Mouse (Mus musculus) liver, adult 2 months (tissue): ENCODE data around the gene BC028528. TPM values are rescaled to one million over a fixed set of nuclear protein-coding genes. Genes with fewer than 3 reads are reported as not detected.
A peak's percentile ranks its signal among the peaks of the same experiment; 100 is the strongest.

Source experiments
- DNase-seq: peaks from one replicate; pipeline ENCODE4 v3.0.0-alpha.2; 2011; ENCODE audit warnings: low read depth, low spot score; ENCODE audit errors: extremely low read depth
- H3K27ac ChIP-seq: fragments of 200-500 bp; replicated peaks from 2 replicates; pipeline ENCODE4 v1.5.1; 2012; ENCODE audit warnings: low read depth, mild to moderate bottlenecking, control low read depth, inconsistent platforms, low read length; ENCODE audit not compliant: insufficient read depth
- H3K27me3 ChIP-seq: fragments of 200-500 bp; 2 replicates; pipeline ENCODE4 v1.6.1; 2012; ENCODE audit warnings: mild to moderate bottlenecking, moderate library complexity, low read length, inconsistent platforms; ENCODE audit not compliant: control insufficient read depth, insufficient read depth
- H3K36me3 ChIP-seq: fragments of 200-500 bp; 2 replicates; pipeline ENCODE4 v1.6.1; 2012; ENCODE audit warnings: low read length, inconsistent platforms; ENCODE audit not compliant: control insufficient read depth, insufficient read depth
- H3K4me1 ChIP-seq: fragments of 200-500 bp; 2 replicates; pipeline ENCODE4 v1.6.1; 2011; ENCODE audit warnings: low read length; ENCODE audit not compliant: control insufficient read depth, insufficient read depth
- H3K4me3 ChIP-seq: fragments of 200-500 bp; 2 replicates; pipeline ENCODE4 v1.5.1; 2011; ENCODE audit warnings: low read depth, mild to moderate bottlenecking, control low read depth, low read length, moderate library complexity; ENCODE audit not compliant: insufficient read depth
- H3K79me2 ChIP-seq: fragments of 200-500 bp; 2 replicates; pipeline ENCODE4 v1.6.1; 2012; ENCODE audit warnings: inconsistent platforms, mild to moderate bottlenecking, low read length, moderate library complexity; ENCODE audit not compliant: control insufficient read depth, insufficient read depth
- H3K9ac ChIP-seq: fragments of 200-500 bp; 2 replicates; pipeline ENCODE4 v1.6.1; 2012; ENCODE audit warnings: low read depth, mild to moderate bottlenecking, control low read depth, inconsistent platforms, low read length
- CTCF ChIP-seq: fragments of 200-500 bp; IDR thresholded peaks from 2 replicates; pipeline ENCODE4 v1.5.1; 2011; ENCODE audit warnings: low read depth, low read length, control low read depth
- POLR2A ChIP-seq: fragments of 200-500 bp; IDR thresholded peaks from 2 replicates; pipeline ENCODE4 v1.6.1; 2011; ENCODE audit warnings: low read length, control low read depth; ENCODE audit not compliant: insufficient read depth; ENCODE audit errors: extremely low read depth
- WGBS: fragments of 180-500 bp; shearing (Covaris S2); methylation state at CpG from one replicate; pipeline ENCODE4 v1.1.7; 2018; 5-methylcytosine and 5-hydroxymethylcytosine counted together
- polyA plus RNA-seq: library from polyadenylated mRNA; depleted of rRNA; stranded (reverse); fragments of >200 nt; gene quantifications from 2 replicates; pipeline ENCODE4 v1.2.3, GENCODE M21; 2012; rRNA removed
- total RNA-seq: library from RNA; depleted of rRNA; stranded (reverse); fragments of >200 nt; gene quantifications from 2 replicates; pipeline ENCODE4 v1.2.3, GENCODE M21; 2014; rRNA removed

The BC028528 gene
- total and polyA plus RNA-seq, 2 experiments, result 0.98 to 5.3 TPM

GRCm38 (mm10) chr3:95856115-95856514, 35.7 kb downstream of the BC028528 start:
- WGBS, result 30% methylated on average over 7 of the region's 7 CpGs
- H3K4me1 ChIP-seq, result peaks cover 2% of the 10 kb centered on the region; the same call in 1 of the 2 replicates
- peaks cover 4% of the 10 kb centered on the region; the same call in 1 of the 2 replicates for H3K79me2 ChIP-seq
- peaks cover 16% of the 10 kb centered on the region for H3K36me3 ChIP-seq
- TF ChIP-seq POLR2A (no peak), CTCF (no peak)
- no peaks in the 10 kb centered on the region for H3K27me3 ChIP-seq
- H3K4me3 ChIP-seq, result peak overlapping the region; percentile 86
- no peak for DNase-seq
- H3K27ac ChIP-seq, result peak overlapping the region; percentile 53
- H3K9ac ChIP-seq, result peak overlapping the region; percentile 66

DNA sequence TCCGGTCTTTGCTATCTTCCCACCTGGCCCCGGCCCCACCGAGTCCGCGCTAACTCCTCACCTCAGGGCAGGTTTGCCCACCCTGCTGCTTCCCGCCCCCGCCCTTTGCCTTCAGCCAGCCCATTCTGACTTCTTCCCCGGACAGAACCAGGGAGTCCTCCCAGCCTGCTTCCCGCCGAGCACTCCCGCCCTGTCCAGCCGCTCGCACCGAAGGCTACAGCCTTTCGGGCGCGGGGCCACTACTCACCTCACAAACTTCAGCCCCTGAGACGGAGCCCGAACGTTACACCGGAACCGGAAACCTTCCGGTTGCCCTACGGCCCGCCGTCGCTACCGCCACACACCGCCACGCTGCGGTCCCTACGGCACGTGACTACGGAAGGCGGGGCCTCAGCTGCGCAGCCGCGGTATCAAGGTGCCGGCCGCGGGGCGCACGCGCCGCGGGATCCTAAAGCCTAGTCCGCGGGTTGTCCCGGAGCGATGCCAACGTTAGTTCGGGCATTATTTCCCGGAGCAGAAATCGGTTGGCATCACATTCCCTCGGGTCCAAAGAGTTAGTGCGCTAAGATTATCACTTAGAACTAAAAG, 36.2 kb downstream of the BC028528 start, which contains the start of gene Prpf3:
Gene Prpf3 (minus strand): TSS at position 384 of the 588 bp plus-strand sequence.
- H3K36me3 ChIP-seq, result peaks cover 22% of the 10 kb centered on the region
- H3K4me3 ChIP-seq, result peak within 1 kb of the TSS; percentile 86
- H3K9ac ChIP-seq, result peak within 1 kb of the TSS; percentile 94
- H3K27me3 ChIP-seq, result no peaks in the 10 kb centered on the region
- peaks cover 4% of the 10 kb centered on the region; the same call in 1 of the 2 replicates for H3K79me2 ChIP-seq
- peaks cover 2% of the 10 kb centered on the region; the same call in 1 of the 2 replicates for H3K4me1 ChIP-seq
- DNase-seq, result peak; percentile 81
- TF ChIP-seq CTCF (no peak), POLR2A (peak; percentile 74)
- H3K27ac ChIP-seq, result peak within 1 kb of the TSS; percentile 53
- under 1% methylated on average over 56 of the region's 56 CpGs for WGBS

GRCm38 (mm10) chr3:95851317-95851716, 40.5 kb downstream of the BC028528 start:
- Histone ChIP-seq H3K27me3 (no peaks in the 10 kb centered on the region), H3K79me2 (peaks cover 4% of the 10 kb centered on the region; the same call in 1 of the 2 replicates), H3K9ac (no peak overlapping the region), H3K4me3 (no peak overlapping the region), H3K36me3 (peaks cover 56% of the 10 kb centered on the region), H3K27ac (no peak overlapping the region), H3K4me1 (peaks cover 2% of the 10 kb centered on the region; the same call in 1 of the 2 replicates)
- DNase-seq, result no peak
- WGBS, result 96% methylated on average over 8 of the region's 8 CpGs
- no peak for TF ChIP-seq POLR2A
- no peak for TF ChIP-seq CTCF

DNA sequence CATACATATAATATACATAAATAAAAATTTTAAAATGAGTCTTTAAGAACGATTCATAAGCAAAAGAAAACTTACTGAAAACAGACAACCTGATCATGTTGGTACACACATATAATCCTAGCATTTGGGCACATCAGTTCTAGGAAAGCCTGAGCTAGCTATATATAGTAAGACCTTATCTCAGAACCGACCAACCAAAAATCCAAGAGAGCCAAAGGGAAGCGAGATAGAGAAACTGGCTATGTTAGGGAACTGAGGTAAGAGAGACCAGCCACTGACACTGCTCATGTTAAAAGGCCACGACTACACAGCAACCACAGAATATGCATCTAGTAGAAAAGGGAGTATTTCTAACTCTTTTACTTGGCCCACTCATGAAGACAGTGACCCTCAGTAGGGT, 41.2 kb downstream of the BC028528 start:
- Histone ChIP-seq H3K4me3 (no peak overlapping the region), H3K9ac (no peak overlapping the region), H3K36me3 (peaks cover 62% of the 10 kb centered on the region), H3K27me3 (no peaks in the 10 kb centered on the region), H3K4me1 (peaks cover 2% of the 10 kb centered on the region; the same call in 1 of the 2 replicates), H3K79me2 (peaks cover 4% of the 10 kb centered on the region; the same call in 1 of the 2 replicates), H3K27ac (no peak overlapping the region)
- no peak for TF ChIP-seq CTCF
- no peak for TF ChIP-seq POLR2A
- DNase-seq, result no peak
- 76% methylated on average over 4 of the region's 4 CpGs for WGBS

DNA sequence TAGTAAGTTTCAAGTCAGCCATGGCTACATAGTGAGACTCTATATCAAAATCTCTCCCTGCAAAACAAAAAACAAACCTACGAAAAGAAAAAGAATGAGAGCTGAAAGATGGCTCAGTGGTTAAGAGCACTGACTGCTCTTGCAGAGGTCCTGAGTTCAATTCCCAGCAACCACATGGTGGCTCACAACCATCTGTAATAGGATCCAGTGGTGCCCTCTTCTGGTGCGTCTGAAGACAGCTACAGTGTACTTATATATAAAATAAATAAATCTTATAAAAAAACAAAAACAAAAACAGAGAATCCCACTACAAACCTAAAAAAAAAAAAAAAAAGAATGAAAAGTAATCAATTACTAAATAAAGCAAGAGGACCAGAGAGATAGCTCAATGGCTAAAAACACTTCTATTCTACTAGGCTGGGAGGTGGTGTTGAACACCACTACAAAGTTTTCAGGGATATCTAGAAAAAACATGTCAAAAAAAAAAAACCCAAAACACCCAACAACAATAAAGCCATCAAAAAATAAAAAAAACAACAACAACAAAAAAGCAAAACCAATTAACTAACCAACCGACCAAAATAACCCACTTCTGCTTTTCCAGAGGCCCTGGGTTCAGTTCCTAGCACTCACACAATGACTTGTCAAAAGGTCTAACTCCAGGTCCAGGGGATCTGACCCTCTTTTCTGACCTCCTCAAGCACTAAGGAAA, 49.1 kb downstream of the BC028528 start:
- H3K36me3 ChIP-seq, result peaks cover 60% of the 10 kb centered on the region
- no peak for DNase-seq
- no peaks in the 10 kb centered on the region for H3K27me3 ChIP-seq
- H3K27ac ChIP-seq, result no peak overlapping the region
- no peaks in the 10 kb centered on the region for H3K4me1 ChIP-seq
- H3K79me2 ChIP-seq, result no peaks in the 10 kb centered on the region
- WGBS, result 91% methylated on average over 3 of the region's 3 CpGs
- TF ChIP-seq POLR2A (no peak), CTCF (no peak)
- H3K9ac ChIP-seq, result no peak overlapping the region
- no peak overlapping the region for H3K4me3 ChIP-seq

GRCm38 (mm10) chr3:95839250-95839649, 52.6 kb downstream of the BC028528 start:
- Histone ChIP-seq H3K4me3 (no peak overlapping the region), H3K9ac (no peak overlapping the region), H3K79me2 (no peaks in the 10 kb centered on the region), H3K27ac (no peak overlapping the region), H3K27me3 (no peaks in the 10 kb centered on the region), H3K4me1 (no peaks in the 10 kb centered on the region), H3K36me3 (peaks cover 53% of the 10 kb centered on the region)
- WGBS, result 94% methylated on average over 2 of the region's 2 CpGs
- no peak for DNase-seq
- TF ChIP-seq POLR2A (no peak), CTCF (no peak)

Other genes starting within 250 kb of the BC028528 start
- 57.5 and 92.2 TPM in 2 replicates for gene Mcl1, start 233.2 kb downstream of the BC028528 start, total RNA-seq
- gene Mcl1, start 233.2 kb downstream of the BC028528 start, polyA plus RNA-seq, result 38.7 and 39.4 TPM in 2 replicates
- gene Adamtsl4, start 204.1 kb downstream of the BC028528 start, total RNA-seq, result 0.55 and 1.6 TPM in 2 replicates
- gene Adamtsl4, start 204.1 kb downstream of the BC028528 start, polyA plus RNA-seq, result 2.5 and 4.7 TPM in 2 replicates
- gene Ecm1, start 152.4 kb downstream of the BC028528 start, total RNA-seq, result 48.1 and 87.7 TPM in 2 replicates
- gene Ecm1, start 152.4 kb downstream of the BC028528 start, polyA plus RNA-seq, result 354 and 374 TPM in 2 replicates
- gene Tars2, start 131.8 kb downstream of the BC028528 start, total RNA-seq, result 18.9 and 22.2 TPM in 2 replicates
- gene Tars2, start 131.8 kb downstream of the BC028528 start, polyA plus RNA-seq, result 24.6 and 26.5 TPM in 2 replicates
- 7.6 and 9.3 TPM in 2 replicates for gene Rprd2, start 73.1 kb downstream of the BC028528 start, total RNA-seq
- gene Rprd2, start 73.1 kb downstream of the BC028528 start, polyA plus RNA-seq, result 5.1 and 7.9 TPM in 2 replicates
- 6.5 and 7.8 TPM in 2 replicates for gene Prpf3, start 36.1 kb downstream of the BC028528 start, total RNA-seq
- gene Prpf3, start 36.1 kb downstream of the BC028528 start, polyA plus RNA-seq, result 4.1 and 7.4 TPM in 2 replicates
- gene Mrps21, start 20.5 kb downstream of the BC028528 start, total RNA-seq, result 137 and 205 TPM in 2 replicates
- 39.6 and 49.3 TPM in 2 replicates for gene Mrps21, start 20.5 kb downstream of the BC028528 start, polyA plus RNA-seq
- 9.2 and 19.5 TPM in 2 replicates for gene Ciart, start 9.8 kb downstream of the BC028528 start, total RNA-seq
- 1.4 and 1.7 TPM in 2 replicates for gene Ciart, start 9.8 kb downstream of the BC028528 start, polyA plus RNA-seq
- gene Aph1a, start 2.0 kb upstream of the BC028528 start, total RNA-seq, result 36.2 and 43.2 TPM in 2 replicates
- gene Aph1a, start 2.0 kb upstream of the BC028528 start, polyA plus RNA-seq, result 181 and 255 TPM in 2 replicates
- 24.5 and 35.6 TPM in 2 replicates for gene Car14, start 12.7 kb upstream of the BC028528 start, total RNA-seq
- 47.9 and 56.8 TPM in 2 replicates for gene Car14, start 12.7 kb upstream of the BC028528 start, polyA plus RNA-seq
- gene Anp32e, start 37.2 kb upstream of the BC028528 start, total RNA-seq, result 8.5 and 11.7 TPM in 2 replicates
- gene Anp32e, start 37.2 kb upstream of the BC028528 start, polyA plus RNA-seq, result 3.7 and 3.8 TPM in 2 replicates
- gene Plekho1, start 104.0 kb upstream of the BC028528 start, total RNA-seq, result 5.2 and 6.8 TPM in 2 replicates
- gene Plekho1, start 104.0 kb upstream of the BC028528 start, polyA plus RNA-seq, result 4.6 and 8.0 TPM in 2 replicates
- gene Vps45, start 166.5 kb upstream of the BC028528 start, total RNA-seq, result 8.9 and 10.7 TPM in 2 replicates
- gene Vps45, start 166.5 kb upstream of the BC028528 start, polyA plus RNA-seq, result 2.1 and 2.4 TPM in 2 replicates
- 8.9 and 11.9 TPM in 2 replicates for gene Otud7b, start 212.5 kb upstream of the BC028528 start, total RNA-seq
- 5.9 and 6.8 TPM in 2 replicates for gene Otud7b, start 212.5 kb upstream of the BC028528 start, polyA plus RNA-seq